Mouse (Mus musculus) intestine, embryonic 14.5 days (tissue): Measurements from ENCODE around the gene Kit. TPM values are rescaled to one million over a fixed set of nuclear protein-coding genes. Genes with fewer than 3 reads are reported as not detected.
A peak's percentile ranks its signal among the peaks of the same experiment; 100 is the strongest.

Experiments used
- ATAC-seq: fragments of 200-750 bp; cut with Nextera tagmentation; replicated peaks from 2 replicates; pipeline ENCODE4 v1.8.0; 2017; ENCODE audit warnings: low read depth, moderate number of reproducible peaks, moderate TSS enrichment, moderate library complexity; ENCODE audit not compliant: low FRiP score, low TSS enrichment
- DNase-seq: peaks from one replicate; pipeline ENCODE4 v3.0.0-alpha.2; 2018; ENCODE audit warnings: low spot score
- H3K27ac ChIP-seq: fragments of 300-500 bp; sonication (generic); 2 replicates; pipeline ENCODE4 v1.5.1; 2014; ENCODE audit warnings: low read depth, mild to moderate bottlenecking, control low read depth
- H3K27me3 ChIP-seq: fragments of 300-500 bp; sonication (generic); replicated peaks from 2 replicates; pipeline ENCODE4 v1.6.1; 2014; ENCODE audit warnings: low read length, control low read depth; ENCODE audit not compliant: control insufficient read depth, insufficient read depth
- H3K36me3 ChIP-seq: fragments of 300-500 bp; sonication (generic); 2 replicates; pipeline ENCODE4 v1.6.1; 2014; ENCODE audit warnings: low read length, control low read depth; ENCODE audit not compliant: control insufficient read depth, insufficient read depth
- H3K4me1 ChIP-seq: fragments of 300-500 bp; sonication (generic); replicated peaks from 2 replicates; pipeline ENCODE4 v1.6.1; 2014; ENCODE audit warnings: low read length, control low read depth, mixed read lengths; ENCODE audit not compliant: control insufficient read depth, insufficient read depth
- H3K4me2 ChIP-seq: fragments of 300-500 bp; sonication (generic); 2 replicates; pipeline ENCODE4 v1.6.1; 2014; ENCODE audit warnings: low read length
- H3K4me3 ChIP-seq: fragments of 300-500 bp; sonication (generic); 2 replicates; pipeline ENCODE4 v1.5.1; 2014; ENCODE audit warnings: low read depth, low read length, control low read depth, mixed read lengths
- H3K9ac ChIP-seq: fragments of 300-500 bp; sonication (generic); 2 replicates; pipeline ENCODE4 v1.6.1; 2014; ENCODE audit warnings: mild to moderate bottlenecking, low read length
- H3K9me3 ChIP-seq: fragments of 300-500 bp; sonication (generic); 2 replicates; pipeline ENCODE4 v1.6.1; 2016; ENCODE audit warnings: low read length, control low read depth; ENCODE audit not compliant: control insufficient read depth
- WGBS: fragments of 180-500 bp; shearing (Covaris S2); extraction: QIAGEN DNeasy Blood & Tissue Kit; methylation state at CpG from one replicate; pipeline ENCODE4 v1.1.7; 2014; 5-methylcytosine and 5-hydroxymethylcytosine counted together
- polyA plus RNA-seq: library from polyadenylated mRNA; unstranded; fragments of >200 nt; fragmentation: Nextera tagmentation; extraction: Ambion mirVana; gene quantifications from 2 replicates; pipeline ENCODE4 v1.2.1, GENCODE M21; 2014

Gene Kit
- polyA plus RNA-seq, 1 experiment from 2014 or later: 42.8 TPM

DNA sequence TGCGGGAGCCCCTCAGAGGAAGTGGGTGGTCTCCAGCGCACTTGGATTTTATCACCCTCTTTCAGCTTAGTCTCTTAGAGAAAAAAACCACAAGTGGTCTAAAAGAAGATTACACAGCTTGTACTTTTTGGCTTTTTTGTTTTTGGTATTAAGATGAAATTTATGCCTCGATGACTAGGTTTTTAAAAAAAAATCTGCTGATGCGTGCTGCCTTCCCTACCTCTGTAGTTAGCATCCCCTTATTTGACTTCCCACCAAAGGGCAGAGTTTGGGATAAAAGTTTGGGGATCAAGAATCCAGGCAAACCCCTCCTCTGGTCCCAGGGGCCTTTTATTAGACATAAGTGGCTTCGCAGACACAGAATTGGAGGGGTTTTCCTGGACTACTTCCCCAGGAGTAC, 4.5 kb downstream of the Kit start:
- no peak overlapping the region; the same call in 1 of the 2 replicates for H3K4me2 ChIP-seq
- WGBS: 87% methylated on average over 5 of the region's 5 CpGs

DNA sequence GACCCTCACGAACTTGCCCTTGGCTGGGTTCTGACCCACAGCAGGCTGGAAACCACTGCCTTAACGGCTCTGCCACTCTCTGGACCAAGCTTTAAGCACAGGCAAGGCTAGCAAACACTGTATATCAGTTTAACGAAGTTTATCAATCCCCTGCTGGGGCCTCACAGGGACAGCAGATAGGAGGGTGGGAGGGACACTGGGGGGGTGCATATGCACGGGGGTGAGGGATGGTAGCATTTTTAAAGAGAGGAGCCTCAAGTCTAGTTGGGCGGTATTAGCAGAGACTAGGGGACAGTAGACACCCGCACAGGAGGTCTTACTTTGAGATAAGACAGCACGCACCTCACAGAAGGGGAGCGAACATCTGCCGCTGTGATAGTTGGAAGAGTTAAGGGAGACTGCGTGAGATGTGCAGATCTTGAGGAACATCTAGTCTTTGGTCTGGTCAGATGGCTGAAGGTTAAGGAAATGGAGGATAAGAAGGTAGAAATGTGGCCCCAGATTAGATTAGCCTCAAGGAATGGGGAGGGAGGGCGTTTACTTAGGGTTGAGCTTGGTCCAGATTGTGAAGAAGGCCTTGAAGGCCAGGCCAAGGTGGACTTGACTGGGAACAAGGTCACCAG, 5.0 kb downstream of the Kit start:
- WGBS: 72% methylated on average over 11 of the region's 11 CpGs

More for the DNA sequence above, 4.5 kb downstream of the Kit start:
- DNase-seq (no peak), ATAC-seq (no peak)
- H3K27me3 ChIP-seq: no peaks in the 10 kb centered on the region
- no peaks in the 10 kb centered on the region for H3K9me3 ChIP-seq
- no peak overlapping the region for H3K4me3 ChIP-seq
- H3K9ac ChIP-seq: no peak overlapping the region
- no peaks in the 10 kb centered on the region for H3K36me3 ChIP-seq
- H3K4me1 ChIP-seq: peaks cover 8% of the 10 kb centered on the region
- H3K27ac ChIP-seq: no peak overlapping the region

DNA sequence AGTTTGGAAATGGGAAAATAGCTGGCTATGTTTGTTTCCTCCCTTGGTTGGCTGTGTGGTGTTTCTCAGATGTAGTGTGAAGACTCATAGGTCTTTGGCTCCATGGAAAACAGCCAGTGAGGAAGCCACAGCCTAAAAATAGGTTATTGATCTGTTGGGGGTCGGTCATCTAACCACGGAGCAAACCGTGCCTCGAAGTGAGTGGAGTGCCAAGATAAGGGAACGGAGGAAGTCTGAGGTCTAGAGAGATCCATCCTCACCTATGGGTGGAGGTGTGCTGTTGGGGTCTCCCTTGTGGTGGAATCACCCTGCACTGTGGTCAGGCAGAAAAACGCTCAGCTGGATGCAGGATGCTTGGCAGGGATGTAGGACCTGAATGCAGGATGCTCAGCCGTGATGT, 7.2 kb downstream of the Kit start:
- H3K9me3 ChIP-seq: no peaks in the 10 kb centered on the region
- H3K4me3 ChIP-seq: no peak overlapping the region
- 89% methylated on average over 7 of the region's 7 CpGs for WGBS
- H3K4me2 ChIP-seq: no peak overlapping the region
- H3K27ac ChIP-seq: no peak overlapping the region
- no peak overlapping the region for H3K9ac ChIP-seq
- H3K36me3 ChIP-seq: no peaks in the 10 kb centered on the region
- no peak for ATAC-seq
- DNase-seq: no peak
- H3K27me3 ChIP-seq: no peaks in the 10 kb centered on the region
- H3K4me1 ChIP-seq: peaks cover 3% of the 10 kb centered on the region; the same call in 1 of the 2 replicates

More for the DNA sequence above, 5.0 kb downstream of the Kit start:
- DNase-seq: no peak
- H3K27me3 ChIP-seq: no peaks in the 10 kb centered on the region
- no peak overlapping the region for H3K27ac ChIP-seq
- no peaks in the 10 kb centered on the region for H3K9me3 ChIP-seq
- no peak overlapping the region for H3K4me3 ChIP-seq
- peaks cover 8% of the 10 kb centered on the region for H3K4me1 ChIP-seq
- H3K4me2 ChIP-seq: peak overlapping the region; percentile 15; the same call in 1 of the 2 replicates
- ATAC-seq: no peak
- no peaks in the 10 kb centered on the region for H3K36me3 ChIP-seq
- H3K9ac ChIP-seq: no peak overlapping the region

- no peaks in the 10 kb centered on the region for H3K36me3 ChIP-seq
- no peak overlapping the region for H3K4me3 ChIP-seq
- H3K9ac ChIP-seq: no peak overlapping the region
- H3K4me1 ChIP-seq: no peaks in the 10 kb centered on the region
- no peak overlapping the region for H3K4me2 ChIP-seq
- no peaks in the 10 kb centered on the region for H3K9me3 ChIP-seq
- no peak for DNase-seq
- ATAC-seq: no peak
- H3K27ac ChIP-seq: no peak overlapping the region
- WGBS: 89% methylated on average over 4 of the region's 4 CpGs
- H3K27me3 ChIP-seq: no peaks in the 10 kb centered on the region
These were observed 13.1 kb downstream of the Kit start for GRCm38 (mm10) chr5:75587781-75588180.

DNA sequence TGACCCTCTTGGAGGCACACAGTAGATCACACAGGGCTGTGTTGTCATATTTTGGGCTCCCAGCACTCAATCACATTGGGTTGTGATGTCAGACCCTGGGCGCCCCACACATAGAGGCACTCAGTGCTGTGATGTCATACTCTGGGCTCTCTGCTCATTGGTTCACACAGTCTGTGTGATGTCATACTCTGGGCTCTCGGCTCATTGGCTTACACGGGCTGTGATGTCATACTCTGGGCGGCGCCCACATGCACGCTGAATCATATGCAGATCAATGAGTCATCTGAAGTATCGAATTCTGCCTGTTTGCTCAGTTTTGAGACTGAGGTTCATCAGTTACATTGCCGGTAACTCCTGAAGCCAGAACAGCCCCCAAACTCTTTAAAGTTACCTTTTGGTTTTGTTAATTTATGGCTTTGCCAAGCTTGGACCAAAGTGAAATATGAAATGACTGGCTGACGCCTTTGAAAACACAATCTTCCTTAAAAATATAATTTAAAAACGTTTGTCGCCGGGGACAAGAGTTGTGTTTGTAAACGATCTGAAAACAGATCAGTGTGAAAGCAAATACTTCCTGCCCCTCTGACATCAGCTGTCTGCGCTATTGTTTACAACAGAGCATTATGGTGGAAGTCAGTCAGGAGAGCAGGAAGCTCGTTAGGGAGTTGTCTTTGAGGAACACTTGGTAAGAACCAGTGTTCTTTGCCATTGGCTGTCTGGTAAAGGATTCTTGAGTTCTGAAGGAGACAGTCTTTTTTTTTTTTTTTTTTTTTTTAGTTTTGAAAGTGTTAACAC, 15.0 kb downstream of the Kit start:
- no peaks in the 10 kb centered on the region for H3K36me3 ChIP-seq
- H3K4me3 ChIP-seq: no peak overlapping the region
- DNase-seq (no peak), ATAC-seq (no peak)
- H3K9ac ChIP-seq: no peak overlapping the region
- WGBS: 67% methylated on average over 15 of the region's 15 CpGs
- H3K27ac ChIP-seq: no peak overlapping the region
- no peaks in the 10 kb centered on the region for H3K9me3 ChIP-seq
- no peak overlapping the region for H3K4me2 ChIP-seq
- H3K27me3 ChIP-seq: no peaks in the 10 kb centered on the region
- 0 out of 2 replicates have a peak, but pooled peaks cover 3% of the 10 kb centered on the region for H3K4me1 ChIP-seq

DNA sequence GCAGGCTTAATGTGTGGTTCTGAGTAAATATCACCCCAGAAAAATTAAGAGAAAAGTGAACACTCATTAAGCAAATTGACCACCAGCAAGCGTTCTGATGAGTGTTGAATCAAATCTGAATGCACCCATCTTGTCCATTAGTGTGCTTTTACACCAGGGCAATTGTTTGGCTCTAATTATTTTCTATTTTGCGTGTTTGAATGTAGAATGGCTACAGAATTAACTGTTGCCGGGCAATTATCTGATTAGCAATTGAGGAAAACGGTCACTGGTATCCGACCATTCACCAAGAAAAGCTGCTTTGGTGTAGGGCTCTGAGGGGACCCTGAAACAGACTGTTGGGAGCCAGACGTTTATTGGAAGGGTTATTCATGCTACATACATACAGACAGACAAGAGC, 16.2 kb downstream of the Kit start:
- H3K36me3 ChIP-seq: no peaks in the 10 kb centered on the region
- no peaks in the 10 kb centered on the region for H3K9me3 ChIP-seq
- no peaks in the 10 kb centered on the region for H3K27me3 ChIP-seq
- H3K4me1 ChIP-seq: peaks cover 7% of the 10 kb centered on the region; the same call in 1 of the 2 replicates
- no peak overlapping the region for H3K4me2 ChIP-seq
- no peak overlapping the region for H3K27ac ChIP-seq
- no peak overlapping the region for H3K9ac ChIP-seq
- H3K4me3 ChIP-seq: no peak overlapping the region
- DNase-seq (no peak), ATAC-seq (no peak)
- WGBS: 59% methylated on average over 6 of the region's 6 CpGs

- Histone ChIP-seq H3K9ac (no peak overlapping the region), H3K27me3 (no peaks in the 10 kb centered on the region), H3K4me1 (peaks cover 13% of the 10 kb centered on the region; the same call in 1 of the 2 replicates), H3K27ac (no peak overlapping the region), H3K4me3 (no peak overlapping the region), H3K4me2 (no peak overlapping the region), H3K36me3 (no peaks in the 10 kb centered on the region), H3K9me3 (no peaks in the 10 kb centered on the region)
- 78% methylated on average over 11 of the region's 11 CpGs for WGBS
- DNase-seq (no peak), ATAC-seq (no peak)
These were observed 16.9 kb downstream of the Kit start for GRCm38 (mm10) chr5:75591567-75591966.

DNA sequence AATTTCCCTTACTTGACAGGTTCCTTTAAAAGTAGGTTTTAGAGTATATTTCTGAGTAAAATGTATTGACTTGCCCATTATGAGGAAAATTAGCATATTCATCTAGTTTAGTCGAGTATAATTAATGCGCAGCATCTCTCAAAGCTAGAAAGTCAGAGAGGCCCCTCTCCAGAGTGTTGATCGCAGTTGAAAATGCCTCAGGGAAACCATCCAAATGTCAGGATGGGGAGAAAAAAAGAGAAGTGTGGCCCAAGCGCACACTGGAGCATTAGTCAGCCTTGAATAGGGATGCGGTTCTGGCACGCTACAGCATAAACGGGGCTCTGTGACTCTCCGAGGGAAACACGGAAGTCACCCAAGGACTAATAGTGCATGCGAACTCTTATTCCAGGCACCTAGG, 20.6 kb downstream of the Kit start:
- Histone ChIP-seq H3K27me3 (no peaks in the 10 kb centered on the region), H3K4me2 (no peak overlapping the region), H3K9ac (no peak overlapping the region), H3K9me3 (no peaks in the 10 kb centered on the region), H3K4me3 (no peak overlapping the region), H3K4me1 (peaks cover 16% of the 10 kb centered on the region; the same call in 1 of the 2 replicates), H3K36me3 (no peaks in the 10 kb centered on the region), H3K27ac (no peak overlapping the region)
- 94% methylated on average over 10 of the region's 10 CpGs for WGBS
- no peak for ATAC-seq
- DNase-seq: no peak
